18 mouse cellular contexts compared by ENCODE assay signal in genomic region chr17:28093837-28094236, GRCm38 (mm10). TPM values are rescaled to one million over a fixed set of nuclear protein-coding genes. Genes with fewer than 3 reads are reported as not detected.
A peak's percentile ranks its signal among the peaks of the same experiment; 100 is the strongest.
DNase-seq lines count a peak whose midpoint lies in the region; ATAC-seq and TF ChIP-seq lines count a peak whose summit lies in the region.
"Had no signal": no experiment of that assay in that cellular context is flagged by ENCODE, and none has a peak within 500 bp of the region (broad histone marks: within the 10 kb centered on the region; RNA-seq: fewer than 3 reads in every experiment).

No protein-coding gene starts in this region.

- no peaks in the 10 kb centered on the region for H3K27me3 ChIP-seq in intestine, postnatal 0 days (replicated peaks; ENCODE audit: control insufficient read depth, insufficient read depth, low read length)
- no peaks in the 10 kb centered on the region for H3K27me3 ChIP-seq in intestine, embryonic 16.5 days (replicated peaks; ENCODE audit: control insufficient read depth, insufficient read depth, low read length)
- H3K27me3 ChIP-seq in midbrain, postnatal 0 days (ENCODE audit: insufficient read depth, low read length), result no peaks in the 10 kb centered on the region
- no peaks in the 10 kb centered on the region for H3K27me3 ChIP-seq in midbrain, embryonic 13.5 days
- H3K27me3 ChIP-seq: forebrain, embryonic 15.5 days; hindbrain, embryonic 13.5 days; midbrain, embryonic 12.5 days had no signal

- no peaks in the 10 kb centered on the region for H3K36me3 ChIP-seq in intestine, postnatal 0 days (ENCODE audit: control insufficient read depth, insufficient read depth)
- H3K36me3 ChIP-seq in intestine, embryonic 16.5 days (ENCODE audit: control insufficient read depth, insufficient read depth, low read length), result no peaks in the 10 kb centered on the region
- no peaks in the 10 kb centered on the region for H3K36me3 ChIP-seq in midbrain, postnatal 0 days (ENCODE audit: insufficient read depth, low read length)
- no peaks in the 10 kb centered on the region for H3K36me3 ChIP-seq in midbrain, embryonic 13.5 days
- H3K36me3 ChIP-seq: forebrain, embryonic 15.5 days; hindbrain, embryonic 13.5 days; midbrain, embryonic 12.5 days had no signal

- no peak overlapping the region for H3K27ac ChIP-seq in intestine, postnatal 0 days (ENCODE audit: low read depth, low read length)
- H3K27ac ChIP-seq in intestine, embryonic 16.5 days (ENCODE audit: low read length), result no peak overlapping the region
- no peak overlapping the region for H3K27ac ChIP-seq in midbrain, postnatal 0 days (ENCODE audit: low read depth, low read length)
- no peak overlapping the region for H3K27ac ChIP-seq in midbrain, embryonic 13.5 days
- H3K27ac ChIP-seq: forebrain, embryonic 15.5 days; hindbrain, embryonic 13.5 days; midbrain, embryonic 12.5 days had no signal

- no peaks in the 10 kb centered on the region for H3K4me1 ChIP-seq in intestine, postnatal 0 days (replicated peaks; ENCODE audit: control insufficient read depth, insufficient read depth, low read length)
- no peaks in the 10 kb centered on the region for H3K4me1 ChIP-seq in intestine, embryonic 16.5 days (ENCODE audit: control insufficient read depth, insufficient read depth, low read length)
- no peaks in the 10 kb centered on the region for H3K4me1 ChIP-seq in midbrain, postnatal 0 days (ENCODE audit: insufficient read depth, low read length)
- H3K4me1 ChIP-seq in midbrain, embryonic 13.5 days (replicated peaks), result no peaks in the 10 kb centered on the region
- H3K4me1 ChIP-seq: forebrain, embryonic 15.5 days; midbrain, embryonic 12.5 days had no signal

- TF ChIP-seq CTCF in intestine, postnatal 0 days (IDR thresholded peaks at IDR 0.05; ENCODE audit: low read depth), result peak; percentile 38
- TF ChIP-seq CTCF in midbrain, postnatal 0 days (IDR thresholded peaks at IDR 0.05), result peak; percentile 42

- 83% methylated on average over 3 of the region's 3 CpGs for WGBS in intestine, postnatal 0 days
- WGBS in intestine, embryonic 16.5 days, result 82% methylated on average over 3 of the region's 3 CpGs
- WGBS in midbrain, postnatal 0 days, result 85% methylated on average over 3 of the region's 3 CpGs
- WGBS in midbrain, embryonic 13.5 days, result 70% methylated on average over 3 of the region's 3 CpGs

- no peak overlapping the region for H3K4me3 ChIP-seq in intestine, postnatal 0 days (ENCODE audit: low read depth, low read length)
- no peak overlapping the region for H3K4me3 ChIP-seq in intestine, embryonic 16.5 days (ENCODE audit: low read length)
- H3K4me3 ChIP-seq in midbrain, postnatal 0 days (ENCODE audit: low read depth, low read length), result no peak overlapping the region
- H3K4me3 ChIP-seq in midbrain, embryonic 13.5 days (replicated peaks), result no peak overlapping the region
- H3K4me3 ChIP-seq: forebrain, embryonic 15.5 days; hindbrain, embryonic 13.5 days; midbrain, embryonic 12.5 days; myocyte had no signal

- no peak overlapping the region for H3K9ac ChIP-seq in intestine, postnatal 0 days (ENCODE audit: low read depth, low read length)
- no peak overlapping the region for H3K9ac ChIP-seq in intestine, embryonic 16.5 days (ENCODE audit: low read depth, low read length)
- no peak overlapping the region for H3K9ac ChIP-seq in midbrain, postnatal 0 days (replicated peaks; ENCODE audit: low read length, poor library complexity, severe bottlenecking)
- H3K9ac ChIP-seq in midbrain, embryonic 13.5 days (replicated peaks), result no peak overlapping the region
- H3K9ac ChIP-seq: forebrain, embryonic 15.5 days; hindbrain, embryonic 13.5 days; midbrain, embryonic 12.5 days had no signal

- DNase-seq in midbrain, postnatal 0 days (ENCODE audit: low spot score), result no peak
- DNase-seq in R1 (ENCODE audit: low read depth, low spot score), result peak; percentile 63
- peak; percentile 50 for DNase-seq in testis, postnatal 14 days (ENCODE audit: low spot score)
- DNase-seq in frontal cortex, postnatal 14 days (ENCODE audit: low spot score in 2 of 2), result no peak
- DNase-seq: cerebellum, adult 11-12 months; gastrocnemius, postnatal 10 days; heart, adult 18-20 months; kidney, adult 11 months; kidney, postnatal 14 days; lung, adult 2 months; thymus, postnatal 14 days had no signal

- H3K9me3 ChIP-seq in intestine, postnatal 0 days (ENCODE audit: control insufficient read depth), result 0 out of 2 replicates have a peak, but pooled peaks cover 2% of the 10 kb centered on the region
- H3K9me3 ChIP-seq in intestine, embryonic 16.5 days (ENCODE audit: control insufficient read depth, low read length), result 0 out of 2 replicates have a peak, but pooled peaks cover 3% of the 10 kb centered on the region
- H3K9me3 ChIP-seq in midbrain, postnatal 0 days (ENCODE audit: low read length), result no peaks in the 10 kb centered on the region
- peaks cover 2% of the 10 kb centered on the region; the same call in 1 of the 2 replicates for H3K9me3 ChIP-seq in midbrain, embryonic 13.5 days

- ATAC-seq in intestine, postnatal 0 days, result no peak
- ATAC-seq in intestine, embryonic 16.5 days, result no peak
- no peak for ATAC-seq in midbrain, postnatal 0 days (ENCODE audit: low FRiP score)
- ATAC-seq in midbrain, embryonic 13.5 days, result no peak
- ATAC-seq: forebrain, embryonic 15.5 days had no signal

- no peak overlapping the region for H3K4me2 ChIP-seq in intestine, postnatal 0 days (replicated peaks; ENCODE audit: low read depth)
- no peak overlapping the region for H3K4me2 ChIP-seq in intestine, embryonic 16.5 days (ENCODE audit: low read depth, low read length)
- no peak overlapping the region for H3K4me2 ChIP-seq in midbrain, postnatal 0 days (ENCODE audit: low read depth, low read length, poor library complexity, severe bottlenecking)
- H3K4me2 ChIP-seq in midbrain, embryonic 13.5 days (replicated peaks), result no peak overlapping the region
- H3K4me2 ChIP-seq: forebrain, embryonic 15.5 days; hindbrain, embryonic 13.5 days; midbrain, embryonic 12.5 days had no signal

RNA-seq across cellular contexts. Expression of gene Tcp11, which starts 13.4 kb away (rescaled TPM):
- 1.6 and 1.7 TPM in 2 replicates for polyA plus RNA-seq in intestine, postnatal 0 days (2015; fragmentation: Nextera tagmentation; extraction: Ambion mirVana)
- polyA plus RNA-seq in intestine, embryonic 16.5 days (2015; fragmentation: Nextera tagmentation; extraction: Ambion mirVana), result 1.6 TPM in 2 replicates
- total RNA-seq in midbrain, postnatal 0 days (2014; rRNA removed), result 4.1 and 8.2 TPM in 2 replicates
- 2.3 and 2.5 TPM in 2 replicates for polyA plus RNA-seq in midbrain, postnatal 0 days (2015; fragmentation: Nextera tagmentation; extraction: Ambion mirVana)
- polyA plus RNA-seq in midbrain, embryonic 13.5 days (2015; fragmentation: Nextera tagmentation; extraction: Ambion mirVana), result 1.6 and 2.0 TPM in 2 replicates
- total RNA-seq: gastrocnemius, postnatal 10 days had no signal
- polyA plus RNA-seq: myocyte had no signal

RNA-seq across cellular contexts. Expression of gene Scube3, which starts 48.1 kb away (rescaled TPM):
- polyA plus RNA-seq in intestine, postnatal 0 days (2015; fragmentation: Nextera tagmentation; extraction: Ambion mirVana), result 0.57 and 0.60 TPM in 2 replicates
- 1.0 and 1.1 TPM in 2 replicates for polyA plus RNA-seq in intestine, embryonic 16.5 days (2015; fragmentation: Nextera tagmentation; extraction: Ambion mirVana)
- total RNA-seq in midbrain, postnatal 0 days (2014; rRNA removed), result 19.9 and 24.7 TPM in 2 replicates
- polyA plus RNA-seq in midbrain, postnatal 0 days (2015; fragmentation: Nextera tagmentation; extraction: Ambion mirVana), result 3.1 and 3.9 TPM in 2 replicates
- polyA plus RNA-seq in midbrain, embryonic 13.5 days (2015; fragmentation: Nextera tagmentation; extraction: Ambion mirVana), result 5.6 and 6.1 TPM in 2 replicates

Comparison
In these comparisons a context has a peak if more than half of its experiments do, and no peak if none do; other contexts are left out.
1. DNase-seq: peak in R1 (single experiment) and testis, postnatal 14 days (single experiment); none in midbrain, postnatal 0 days (single experiment) and frontal cortex, postnatal 14 days (0 of 2).